Mouse (Mus musculus) MEL (cell line): ENCODE results near the gene Wif1.

ENCODE experiments used
- BHLHE40 ChIP-seq: IDR thresholded peaks from 2 replicates; pipeline ENCODE4 v1.6.1; 2012; ENCODE audit warnings: low read depth, mild to moderate bottlenecking, inconsistent platforms, low read length, improper control_type of control experiment, borderline replicate concordance
- CTCF ChIP-seq, 3 experiments: IDR thresholded peaks in 2 of 3; conservative IDR thresholded peaks in 1 of 3; 2 replicates each; pipeline ENCODE4 v1.5.1; 2011 to 2012; ENCODE audit warnings: low read length in 3 of 3, low read depth in 2 of 3, mild to moderate bottlenecking in 2 of 3, improper control_type of control experiment in 1 of 3, inconsistent platforms in 1 of 3, mixed read lengths in 1 of 3, moderate library complexity in 1 of 3; ENCODE audit not compliant: control insufficient read depth in 1 of 3, insufficient read depth in 1 of 3, poor library complexity in 1 of 3, severe bottlenecking in 1 of 3
- E2F4 ChIP-seq: IDR thresholded peaks from 2 replicates; pipeline ENCODE4 v1.6.1; 2011; ENCODE audit warnings: low read depth, low read length, improper control_type of control experiment, borderline replicate concordance
- EP300 ChIP-seq, 2 experiments: IDR thresholded peaks; 2 replicates each; pipeline ENCODE4 v1.6.1; 2011; ENCODE audit warnings: improper control_type of control experiment in 2 of 2, low read length in 2 of 2, low read depth in 1 of 2, mild to moderate bottlenecking in 1 of 2
- GABPA ChIP-seq: IDR thresholded peaks from 2 replicates; pipeline ENCODE4 v1.6.1; 2012; ENCODE audit warnings: low read depth, mild to moderate bottlenecking, inconsistent platforms, low read length, improper control_type of control experiment, moderate library complexity
- GATA1 ChIP-seq: IDR thresholded peaks from 2 replicates; pipeline ENCODE4 v1.6.1; 2011; ENCODE audit warnings: low read depth, low read length, improper control_type of control experiment
- MAX ChIP-seq: IDR thresholded peaks from 2 replicates; pipeline ENCODE4 v1.6.1; 2011; ENCODE audit warnings: low read length, improper control_type of control experiment
- MEF2A ChIP-seq: IDR thresholded peaks from 2 replicates; pipeline ENCODE4 v1.6.1; 2014; ENCODE audit warnings: low read depth, mild to moderate bottlenecking, inconsistent platforms, low read length, improper control_type of control experiment; ENCODE audit not compliant: poor library complexity, insufficient replicate concordance, severe bottlenecking; ENCODE audit errors: extremely low read depth
- NELFE ChIP-seq: IDR thresholded peaks from 2 replicates; pipeline ENCODE4 v1.6.1; 2011; ENCODE audit warnings: low read depth, low read length, improper control_type of control experiment
- POLR2A ChIP-seq, 2 experiments: IDR thresholded peaks; 2 replicates each; pipeline ENCODE4 v1.6.1; 2011 to 2012; ENCODE audit warnings: low read length in 2 of 2, mild to moderate bottlenecking in 2 of 2, control low read depth in 1 of 2, improper control_type of control experiment in 1 of 2, low read depth in 1 of 2, moderate library complexity in 1 of 2; ENCODE audit not compliant: control insufficient read depth in 1 of 2, insufficient read depth in 1 of 2, poor library complexity in 1 of 2
- RCOR1 ChIP-seq: IDR thresholded peaks from 2 replicates; pipeline ENCODE4 v1.6.1; 2012; ENCODE audit warnings: low read depth, mild to moderate bottlenecking, inconsistent platforms, low read length, improper control_type of control experiment
- SIN3A ChIP-seq: IDR thresholded peaks from 2 replicates; pipeline ENCODE4 v1.6.1; 2012; ENCODE audit warnings: low read length, improper control_type of control experiment, inconsistent platforms
- TBP ChIP-seq: IDR thresholded peaks from 2 replicates; pipeline ENCODE4 v1.8.0; 2011; ENCODE audit warnings: low read depth, low read length, improper control_type of control experiment
- ZNF384 ChIP-seq: IDR thresholded peaks from 2 replicates; pipeline ENCODE4 v1.6.1; 2012; ENCODE audit warnings: low read depth, mild to moderate bottlenecking, inconsistent platforms, low read length, improper control_type of control experiment

- TF ChIP-seq POLR2A (IDR thresholded peaks at IDR 0.05; ENCODE audit: control insufficient read depth in 1 of 2, insufficient read depth in 1 of 2, low read depth in 1 of 2, low read length in 2 of 2, poor library complexity in 1 of 2) (no peak), NELFE (no peak), CTCF (IDR thresholded peaks at IDR 0.05 in 2 of 3, conservative IDR thresholded peaks at IDR 0.05 in 1 of 3; ENCODE audit: control insufficient read depth in 1 of 3, insufficient read depth in 1 of 3, low read depth in 2 of 3, low read length in 3 of 3, poor library complexity in 1 of 3, severe bottlenecking in 1 of 3) (peak in 1 of 3 experiments; percentile 12; a peak in 1 of 6 replicates), MEF2A (no peak), TBP (no peak), EP300 (IDR thresholded peaks at IDR 0.05; ENCODE audit: low read depth in 1 of 2, low read length in 2 of 2) (no peak), E2F4 (no peak), ZNF384 (no peak), MAX (no peak), BHLHE40 (no peak), RCOR1 (no peak), GATA1 (no peak), GABPA (no peak), SIN3A (no peak)
Measured at GRCm38 (mm10) chr10:121083512-121083911, 49.8 kb downstream of the Wif1 start.
